Mouse (Mus musculus) B cell, adult 2 months (primary cell): ENCODE data around the gene Dusp22.

Experiments used
- DNase-seq, 2 experiments: peaks; one replicate each; pipeline ENCODE4 v3.0.0; 2022

Gene Dusp22

DNA sequence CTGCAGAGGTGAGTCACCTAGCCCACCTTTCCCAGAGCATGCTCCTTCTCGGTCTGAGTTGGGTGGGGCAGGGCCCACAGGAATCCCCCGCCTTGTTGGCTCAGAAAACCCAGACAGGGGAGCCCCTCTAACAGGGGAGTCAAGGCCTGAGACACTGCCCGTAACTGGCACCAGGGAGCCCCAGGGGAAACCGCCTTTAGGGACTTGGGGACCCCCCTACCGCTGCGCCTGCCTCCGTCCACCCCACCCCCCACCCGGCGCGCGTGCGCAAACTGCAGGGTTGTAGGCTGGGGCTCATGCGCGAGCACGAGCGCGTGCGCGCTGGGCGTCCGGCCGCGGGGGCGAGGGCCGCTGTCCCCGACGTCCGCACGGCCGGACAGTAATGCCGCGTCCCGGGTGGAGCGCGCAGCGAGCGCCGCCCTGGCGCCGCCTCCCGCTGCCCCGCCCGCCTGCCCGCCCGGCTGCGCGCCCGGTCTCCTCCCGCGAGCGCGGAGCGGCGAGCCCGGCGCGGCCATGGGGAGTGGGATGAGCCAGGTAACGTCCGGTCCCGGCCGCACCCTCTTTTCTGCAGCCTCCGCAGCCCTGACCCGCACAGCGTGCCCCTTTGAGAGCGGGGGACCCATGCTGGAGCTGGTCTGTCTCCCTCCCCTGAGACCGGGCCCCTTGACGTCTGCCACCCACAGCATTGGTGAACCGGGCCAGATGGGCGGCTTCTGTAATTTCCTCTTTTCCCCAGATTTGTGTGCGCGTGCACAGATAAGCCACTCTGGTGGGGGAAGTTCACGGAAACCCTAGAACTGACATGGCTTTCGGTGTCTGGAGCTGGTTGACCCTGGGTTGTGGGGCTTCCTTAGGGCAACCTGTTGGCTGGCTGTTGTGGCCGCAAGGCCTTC lies at the start of gene Dusp22:
TSS of gene Dusp22 (plus strand) at position 387 of the 893 bp plus-strand sequence.
- DNase-seq: peak; percentile 92 to 93

DNA sequence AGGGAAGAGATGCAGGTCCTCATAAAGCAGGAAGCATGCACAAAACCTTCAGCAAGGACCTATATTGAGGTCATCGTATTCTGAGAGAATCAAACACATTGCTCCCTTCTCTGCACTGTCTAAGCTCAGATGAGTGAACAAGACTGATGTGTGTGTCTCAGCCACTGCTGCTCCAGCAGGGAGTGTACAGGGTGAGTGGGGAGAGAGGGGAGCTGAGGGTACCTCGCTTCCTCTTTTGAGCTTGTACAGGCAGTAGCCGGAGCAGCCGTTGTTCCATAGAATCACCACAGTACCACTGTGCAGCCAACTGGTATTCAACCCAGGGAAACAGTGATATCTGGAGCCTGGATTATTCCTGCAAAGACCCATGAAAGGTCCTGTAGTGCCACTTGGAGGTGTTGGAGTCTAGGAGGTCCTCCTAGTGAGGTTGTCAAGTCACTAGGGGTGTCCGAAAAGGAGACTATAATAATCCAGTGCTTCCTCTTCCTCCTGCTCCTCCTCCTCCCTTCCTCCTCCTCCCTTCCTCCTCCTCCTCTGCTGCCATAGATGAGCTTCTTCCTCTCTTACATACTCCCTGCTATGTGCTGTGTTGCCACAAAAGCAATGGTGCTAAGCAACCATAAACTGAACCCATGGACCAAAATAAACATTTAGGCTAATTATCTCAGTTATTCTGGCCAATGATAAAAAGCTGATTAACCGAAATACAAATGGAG lies 47.6 kb upstream of the Dusp22 start:
- peak in 1 of 2 experiments; percentile 37 for DNase-seq

DNA sequence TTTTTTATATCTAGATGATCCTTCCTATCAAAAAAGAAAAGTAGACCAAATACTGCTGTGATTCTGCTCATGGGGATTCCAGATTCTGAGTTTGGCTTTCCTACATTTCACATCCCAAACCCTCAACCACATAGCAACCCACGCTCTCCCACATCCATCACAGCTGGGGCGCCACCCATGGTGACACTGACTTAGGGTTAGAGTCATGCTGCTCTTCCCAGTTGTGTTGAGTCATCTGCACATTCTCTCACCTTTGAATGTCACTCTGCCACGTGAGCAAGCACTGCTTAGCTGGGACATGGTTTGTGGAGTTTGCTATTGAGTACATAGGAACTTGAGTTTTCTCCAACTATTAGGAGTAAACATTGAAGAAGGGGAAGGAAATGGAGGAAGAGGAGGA lies 40.1 kb upstream of the Dusp22 start:
- no peak for DNase-seq

DNA sequence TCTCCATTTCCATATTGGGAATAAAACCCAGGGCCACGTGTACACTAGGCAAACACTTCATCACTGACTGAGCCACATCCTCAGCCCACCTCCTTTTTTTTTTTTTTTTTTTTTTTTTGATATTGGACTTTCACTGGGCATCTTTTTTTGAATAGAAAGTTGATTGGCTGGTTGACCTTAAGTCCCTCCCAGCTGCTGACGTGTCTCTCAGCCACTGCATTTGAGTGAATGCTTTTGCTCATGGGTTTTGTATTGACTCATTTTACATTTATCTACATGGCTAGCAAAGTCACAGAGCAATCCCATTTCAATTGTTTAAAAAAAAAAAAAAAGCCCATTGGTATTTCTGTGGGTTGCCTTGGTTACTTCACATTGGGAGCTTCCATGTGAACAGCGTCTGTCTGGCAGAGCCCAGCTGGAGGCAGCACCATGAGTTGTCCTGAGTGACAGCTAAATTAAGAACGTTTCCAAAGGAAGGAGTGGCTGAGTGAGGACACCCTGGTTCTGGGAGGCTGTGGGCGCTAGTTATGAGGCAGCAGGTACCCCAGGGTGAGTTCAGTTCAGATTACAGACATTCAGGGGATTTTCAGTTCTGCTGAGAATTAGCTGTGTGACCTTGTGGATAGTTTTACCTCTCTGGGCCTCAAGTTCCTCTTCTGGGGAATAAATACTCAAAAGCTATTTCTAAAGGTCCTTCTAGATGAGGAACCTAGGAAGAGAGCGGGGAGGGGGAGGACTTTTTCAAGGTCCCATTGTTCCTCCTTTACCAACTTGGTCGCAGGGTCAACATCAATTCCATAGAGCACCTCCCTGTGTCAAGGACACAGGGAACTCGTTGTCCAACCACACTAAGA lies 31.4 kb upstream of the Dusp22 start:
- DNase-seq: peak in 1 of 2 experiments; percentile 12

DNA sequence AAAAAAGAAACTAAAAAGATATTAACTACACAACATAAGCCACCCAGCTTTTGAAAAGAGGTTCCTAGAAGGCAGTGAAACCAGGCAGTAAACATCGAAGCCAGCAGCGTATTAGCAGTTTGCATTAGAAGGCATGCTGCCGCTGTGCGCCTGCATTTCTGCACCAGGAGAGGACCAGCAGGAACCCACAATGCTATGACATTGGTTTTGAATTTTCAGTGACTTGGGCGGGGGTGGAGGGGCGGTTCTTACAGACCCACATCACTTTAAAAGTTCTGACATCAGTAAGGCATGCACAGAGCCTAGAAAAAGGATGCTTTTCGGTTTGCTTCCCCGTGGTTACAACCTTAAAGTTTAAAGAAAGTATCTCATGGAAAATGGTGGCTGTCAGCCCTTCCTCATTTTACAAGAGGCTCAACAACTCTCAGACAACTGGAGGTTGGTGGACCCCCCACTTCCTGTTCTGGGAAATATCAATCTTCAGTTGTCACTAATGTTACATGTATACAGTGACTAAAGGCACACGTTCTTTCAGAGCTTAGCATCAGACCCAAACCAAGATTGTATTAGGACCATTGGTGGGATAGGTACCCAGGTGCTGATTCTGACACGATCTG lies 29.9 kb upstream of the Dusp22 start:
- peak; percentile 52 to 62 for DNase-seq

DNA sequence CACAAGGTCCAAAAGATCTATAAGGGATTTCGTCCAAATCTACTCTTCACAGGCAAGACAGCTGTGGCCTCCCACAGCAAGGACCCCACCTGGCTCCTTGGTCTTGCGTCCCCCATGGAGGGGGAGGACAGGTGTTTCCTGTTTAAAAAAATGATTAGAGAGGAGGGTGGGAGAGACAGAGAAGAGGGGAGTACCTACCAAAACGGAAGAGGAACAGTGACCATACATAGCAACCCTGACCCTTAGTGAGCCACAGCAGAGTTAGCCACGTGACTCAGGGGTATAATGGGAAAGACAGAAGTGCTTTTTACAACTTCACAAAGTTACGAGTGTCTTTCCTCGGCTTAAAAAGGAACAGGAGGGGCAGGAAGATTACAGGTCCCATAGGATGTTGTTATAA lies 26.8 kb upstream of the Dusp22 start:
- DNase-seq: peak; percentile 55 to 58

DNA sequence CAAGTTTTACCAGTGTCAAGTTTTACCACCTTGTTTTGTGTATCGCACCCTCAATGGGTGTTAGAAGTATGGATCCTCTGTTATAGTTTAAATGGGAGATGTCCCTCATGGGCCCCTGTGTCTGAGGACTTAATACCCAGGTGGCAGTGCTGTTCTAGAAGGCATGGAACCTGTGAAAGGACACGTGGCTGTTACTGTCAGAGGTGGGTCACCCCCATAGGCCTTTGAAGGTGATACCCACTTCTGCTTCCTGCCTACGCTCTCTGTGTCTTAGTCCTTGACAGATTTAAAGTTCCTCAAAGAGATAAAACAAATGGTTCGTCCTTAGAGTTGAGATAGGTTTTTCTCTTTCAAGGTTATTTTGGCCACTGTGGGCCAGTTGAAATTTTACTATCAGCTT lies 23.3 kb upstream of the Dusp22 start:
- DNase-seq: peak; percentile 60 to 70

DNA sequence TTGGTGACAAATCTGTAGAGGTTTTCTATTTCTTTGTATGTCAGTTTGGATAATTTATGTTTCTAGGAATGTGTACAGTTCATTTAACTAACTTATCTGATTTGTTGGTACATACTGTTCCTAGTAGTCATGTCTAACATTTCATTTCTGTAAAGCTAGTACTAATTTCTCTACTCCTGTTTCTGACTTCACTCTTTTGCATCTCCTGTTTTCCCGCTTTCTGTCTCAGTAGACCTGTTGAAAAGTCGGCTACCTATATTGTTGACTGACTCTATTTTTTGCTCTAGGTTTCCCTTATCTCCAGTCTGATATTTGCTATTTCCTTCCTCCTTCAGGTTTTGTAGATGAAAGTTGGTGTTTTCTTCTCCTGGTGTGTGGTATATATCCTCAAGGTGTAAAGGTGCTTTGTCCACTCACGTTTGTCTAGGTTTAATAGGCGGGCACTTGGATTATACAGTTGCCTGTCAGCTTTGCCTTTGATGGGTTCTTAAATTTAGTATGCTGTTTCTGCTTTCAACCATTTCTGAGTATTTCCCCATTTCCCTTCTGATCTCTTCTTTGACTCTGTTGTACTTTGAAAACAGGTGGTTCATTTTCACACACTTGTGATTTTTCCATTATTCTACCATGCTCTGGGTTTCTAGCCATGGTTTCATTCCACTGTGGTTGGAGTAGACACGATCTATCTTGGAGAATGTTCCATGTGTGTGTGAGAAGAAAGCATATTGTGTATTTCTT lies 21.3 kb upstream of the Dusp22 start:
- no peak for DNase-seq

DNA sequence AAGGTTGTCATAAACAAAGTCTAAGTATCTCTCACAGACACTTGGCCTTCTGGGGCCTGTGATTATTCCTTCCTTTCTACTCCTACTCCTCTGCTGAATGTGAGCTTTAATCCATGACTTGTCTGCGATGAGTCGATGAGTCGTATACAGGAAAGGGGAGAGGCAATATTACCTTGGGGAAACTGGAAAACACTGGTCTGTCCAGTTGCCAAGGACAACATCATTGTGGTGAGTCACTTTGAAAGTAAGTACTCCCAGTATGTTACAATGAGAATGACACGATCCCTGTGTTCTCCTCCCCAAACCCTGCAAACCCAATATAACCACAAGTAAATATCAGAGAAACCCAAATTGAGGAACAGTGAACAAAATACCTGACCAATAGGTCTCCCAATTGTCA lies 17.7 kb upstream of the Dusp22 start:
- no peak for DNase-seq

DNA sequence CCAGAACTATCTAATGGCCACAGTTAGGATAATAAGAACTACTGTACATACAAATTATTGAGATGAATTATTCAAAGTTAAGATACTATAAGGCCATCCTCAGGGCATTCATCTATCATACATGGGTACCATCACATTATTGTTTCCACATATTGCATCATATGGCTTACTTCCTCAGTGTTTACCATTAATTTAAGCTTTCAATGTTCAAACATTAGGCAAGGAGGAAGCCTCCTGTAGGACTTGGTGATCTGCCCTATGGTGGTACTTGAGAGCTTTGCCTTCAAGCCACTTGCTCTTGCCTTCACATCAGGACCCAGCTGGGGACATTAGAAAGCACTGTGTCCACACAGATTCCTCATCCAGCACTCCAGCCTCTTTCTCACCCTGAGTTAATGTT lies 11.3 kb upstream of the Dusp22 start:
- DNase-seq: no peak

DNA sequence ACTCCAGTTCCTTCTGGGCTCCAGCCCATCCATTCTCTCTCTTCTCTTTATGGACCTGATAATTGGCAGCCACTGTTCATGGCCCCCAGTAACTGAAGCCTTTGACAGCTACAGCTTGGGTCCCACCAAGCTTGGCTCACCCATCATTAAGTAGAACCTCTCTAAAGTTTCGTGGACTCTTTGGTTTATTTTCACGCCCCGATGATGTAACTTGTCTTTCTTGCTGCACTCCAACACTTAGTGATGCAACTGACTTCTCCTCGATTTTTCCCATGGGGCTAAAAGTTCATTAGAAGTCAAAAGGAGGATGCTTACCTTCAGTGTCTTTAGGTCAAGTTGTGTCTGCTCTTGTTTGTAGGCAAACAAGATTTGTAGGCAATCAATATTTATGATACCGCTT lies 10.6 kb upstream of the Dusp22 start:
- DNase-seq: no peak

DNA sequence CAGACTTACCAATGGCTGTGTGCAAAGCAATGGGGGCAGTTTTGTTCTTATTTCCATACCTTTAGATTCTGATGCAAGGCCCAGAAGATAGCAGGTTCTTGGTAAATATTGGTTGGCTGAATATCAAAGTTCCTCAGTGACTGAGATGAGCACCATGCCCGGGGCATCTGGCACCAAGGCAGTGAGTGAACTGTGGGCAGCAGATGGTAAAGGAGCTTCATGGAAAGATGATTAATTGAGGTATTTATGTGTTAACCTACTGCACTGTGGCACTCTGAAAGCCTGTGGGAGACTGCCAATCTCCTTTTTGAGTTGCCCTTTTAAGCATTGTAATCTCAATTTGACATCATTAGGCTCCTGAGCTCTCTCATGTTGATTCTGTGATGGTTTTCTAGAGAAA lies 9.1 kb upstream of the Dusp22 start:
- no peak for DNase-seq

DNA sequence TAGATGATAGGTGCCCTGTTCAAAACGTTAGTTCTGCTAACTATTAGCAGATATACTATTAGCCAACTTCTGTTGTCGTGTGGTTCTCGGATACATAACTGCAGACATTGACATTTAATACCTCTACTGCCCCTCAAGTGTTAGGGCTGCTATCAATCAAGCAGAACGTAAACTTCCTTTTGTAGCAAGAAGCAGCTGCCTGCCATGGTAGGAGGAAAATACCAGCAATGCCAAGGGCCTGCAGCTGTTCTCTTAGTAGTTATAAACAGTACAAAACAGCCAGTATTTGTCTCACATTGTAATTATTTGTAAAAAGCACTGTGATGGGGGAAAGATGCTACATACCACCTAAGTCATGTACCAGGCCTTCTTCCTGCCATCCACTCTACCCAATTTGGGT lies 6.7 kb upstream of the Dusp22 start:
- no peak for DNase-seq

DNA sequence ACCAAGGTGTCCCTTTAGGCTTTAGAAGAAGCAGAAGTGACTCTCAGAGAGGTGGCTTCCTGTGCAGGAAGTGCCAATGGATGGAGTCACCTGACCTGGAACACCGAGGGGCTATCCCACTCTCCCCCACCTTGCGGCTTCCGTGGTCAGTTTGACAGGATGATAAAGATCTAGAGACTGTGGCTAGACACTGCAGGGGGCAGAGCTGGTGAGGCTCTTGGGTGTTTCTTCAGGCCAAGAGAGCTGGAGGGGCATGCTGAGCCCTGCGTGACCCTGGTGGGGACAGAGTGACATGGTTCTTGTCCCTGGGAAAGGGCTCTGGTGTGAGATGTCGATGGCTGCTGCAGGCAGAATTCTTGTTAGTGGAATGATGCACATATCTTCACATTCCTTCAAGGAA lies 5.3 kb upstream of the Dusp22 start:
- DNase-seq: no peak

DNA sequence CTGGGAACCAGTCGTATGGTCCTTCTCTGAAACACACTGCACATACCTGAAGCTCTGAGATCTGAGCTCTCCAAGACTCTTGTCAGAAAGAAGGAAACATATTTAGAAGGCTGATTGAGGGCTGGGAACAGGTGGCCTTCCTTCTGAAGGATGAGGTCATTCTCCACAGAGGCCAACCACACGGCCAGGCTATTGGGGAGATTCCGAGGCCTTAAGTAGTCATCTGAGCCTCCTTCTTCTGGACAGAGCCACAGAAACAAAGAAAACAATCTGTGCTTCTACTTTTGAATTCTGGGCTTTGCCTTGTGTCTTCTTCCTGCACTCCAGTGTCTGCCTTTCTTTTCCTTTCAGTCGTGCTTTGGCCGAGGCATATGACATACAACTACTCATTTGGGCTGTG lies 2.9 kb upstream of the Dusp22 start:
- DNase-seq: no peak

DNA sequence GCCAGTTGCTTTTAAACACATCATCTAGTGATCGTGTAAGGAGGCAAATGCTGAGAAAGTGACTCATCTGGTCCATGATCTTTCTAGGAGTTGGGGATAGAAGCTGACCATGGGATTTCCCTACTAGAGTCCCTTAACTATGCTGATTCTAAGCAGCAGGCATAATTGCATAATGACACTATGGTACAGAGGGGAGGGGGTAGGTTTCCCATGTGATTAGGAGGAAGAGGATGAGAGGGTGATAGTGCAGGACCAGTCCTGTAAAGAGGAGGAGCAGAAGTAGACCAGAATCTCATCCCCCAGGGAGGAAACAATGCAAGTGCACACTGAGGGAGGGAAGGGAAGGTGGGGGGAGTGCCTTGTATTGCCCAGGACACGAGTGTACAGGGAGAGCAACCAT lies 2.0 kb upstream of the Dusp22 start:
- no peak for DNase-seq

DNA sequence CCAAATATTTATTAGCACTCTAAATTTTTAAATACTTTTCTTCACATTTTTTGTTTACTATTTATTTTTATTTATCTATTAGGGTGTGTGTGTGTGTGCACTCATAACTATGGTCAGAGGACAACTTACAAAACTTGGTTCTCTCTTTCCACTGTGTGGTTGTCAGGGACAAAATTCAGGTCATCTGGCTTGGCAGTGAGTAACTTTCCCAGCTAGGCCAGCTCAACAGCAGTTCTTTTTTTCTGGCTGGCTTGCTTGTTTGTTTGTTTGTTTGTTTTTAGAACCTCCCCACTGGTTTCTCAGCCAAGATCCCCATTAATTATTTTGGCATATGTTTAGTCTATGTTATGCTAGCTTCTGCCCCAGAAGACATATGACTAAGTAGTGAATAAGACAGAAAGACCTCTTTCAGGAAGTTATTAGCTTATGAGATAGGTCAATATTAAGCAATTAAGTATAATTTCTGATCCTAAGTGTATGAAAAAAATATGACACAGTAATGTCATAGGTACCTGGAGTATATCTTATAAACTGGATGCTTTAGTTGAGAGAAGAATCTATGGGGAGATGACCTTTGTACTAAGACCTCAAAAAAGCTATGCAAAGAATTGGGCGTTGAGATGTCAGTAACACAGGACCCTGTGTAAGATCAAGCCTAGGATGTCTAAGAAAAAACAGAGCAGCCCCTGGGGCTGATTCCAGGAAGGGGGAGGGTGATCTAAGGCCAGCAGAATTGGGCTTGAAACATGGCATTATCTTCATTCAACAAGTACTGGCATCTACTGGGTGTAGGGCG lies 1.4 kb upstream of the Dusp22 start:
- DNase-seq: no peak

DNA sequence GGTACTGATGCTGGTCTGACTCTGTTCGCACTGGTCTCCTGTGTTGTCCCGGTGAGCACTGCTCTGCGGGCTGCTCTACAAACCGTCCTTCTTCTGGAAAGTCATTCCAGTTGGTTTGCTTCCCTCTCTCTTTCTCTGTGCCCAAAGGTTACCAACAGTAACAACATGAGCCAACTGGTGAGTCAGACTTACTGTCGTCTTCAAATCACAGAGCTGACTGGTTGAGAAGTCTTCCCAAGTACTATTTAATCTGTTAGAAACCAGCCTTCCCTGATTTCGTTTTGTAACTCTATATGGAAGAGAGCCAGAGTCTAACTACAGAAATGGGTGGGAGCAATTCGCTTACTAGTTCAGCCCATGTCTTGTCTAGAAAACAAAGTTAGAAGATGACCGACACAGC lies 5.5 kb downstream of the Dusp22 start:
- no peak for DNase-seq

DNA sequence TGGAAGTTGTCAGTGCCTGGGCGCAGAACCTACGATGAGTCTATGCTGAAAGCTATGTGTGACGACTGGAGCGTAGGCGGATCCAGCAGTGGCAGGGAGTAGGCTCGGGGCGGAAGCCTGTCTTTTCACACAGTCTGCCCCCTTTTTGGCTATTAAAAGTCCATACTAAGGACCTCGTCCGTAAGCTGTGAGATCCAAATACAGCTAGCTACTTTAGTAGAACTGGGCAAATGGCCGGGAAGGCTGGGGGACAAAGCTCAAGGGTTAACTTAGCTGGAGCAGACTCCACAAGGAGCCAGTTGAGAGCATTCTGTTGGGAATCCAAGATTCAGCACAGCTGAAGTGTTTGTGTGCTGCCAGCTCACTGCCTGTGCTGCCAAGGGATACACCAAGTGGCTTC lies 6.7 kb downstream of the Dusp22 start:
- no peak for DNase-seq

DNA sequence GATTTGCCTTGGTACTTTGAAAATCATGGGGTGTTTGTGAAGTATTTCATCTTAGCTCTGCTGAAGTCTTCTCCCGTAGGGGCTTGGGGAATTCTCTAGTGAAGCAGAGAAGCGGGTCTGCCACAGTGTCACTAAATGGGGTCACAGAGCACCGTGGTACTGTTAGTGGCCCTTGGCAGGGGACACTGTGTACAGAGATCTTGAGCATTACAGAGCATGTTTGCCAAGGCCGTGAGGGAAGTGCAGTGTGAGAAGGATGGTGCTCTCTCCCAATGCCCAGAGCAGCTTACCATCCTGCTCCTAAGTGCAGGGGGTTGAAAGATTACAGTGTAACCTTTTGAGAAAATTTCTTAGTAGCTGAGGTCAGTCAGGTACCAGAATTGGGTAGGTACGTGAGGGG lies 8.5 kb downstream of the Dusp22 start:
- no peak for DNase-seq

DNA sequence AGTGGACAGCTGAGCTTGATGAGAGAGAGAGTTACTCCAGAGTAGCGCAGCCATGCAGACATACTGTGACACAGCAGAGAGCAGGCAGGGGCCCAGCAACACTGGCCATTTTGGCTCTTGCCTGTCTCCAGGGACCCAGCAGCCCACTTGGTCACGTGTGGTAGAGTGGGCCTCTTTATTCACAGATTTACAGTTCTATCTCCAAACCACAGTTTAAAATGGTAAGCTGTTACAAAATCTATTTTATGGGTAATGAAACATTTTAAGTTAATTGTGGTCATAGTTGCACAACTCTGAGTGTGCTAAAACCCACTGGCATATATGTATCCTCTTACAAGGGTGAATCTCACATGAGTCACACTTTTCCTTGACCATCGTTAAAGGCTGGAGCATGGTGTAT lies 9.5 kb downstream of the Dusp22 start:
- no peak for DNase-seq
